Mouse (Mus musculus) heart, adult 8-10 months (tissue): ENCODE data around the gene Lef1. TPM values are rescaled to one million over a fixed set of nuclear protein-coding genes. Genes with fewer than 3 reads are reported as not detected.

ENCODE experiments used
- DNase-seq: peaks from one replicate; pipeline ENCODE4 v3.0.0; 2022; ENCODE audit warnings: low spot score
- total RNA-seq, 4 experiments: library from RNA; stranded (reverse); gene quantifications; 2 replicates each; pipeline ENCODE4 v1.2.4; 2022

Lef1 gene
- total RNA-seq, 4 experiments from 2014 or later: 0.14 to 0.31 (median 0.26) TPM; not detected in 1

- no peak for DNase-seq
Observed at GRCm38 (mm10) chr3:131190239-131190638, 80.0 kb downstream of the Lef1 start.

GRCm38 (mm10) chr3:131190671-131191367, 80.5 kb downstream of the Lef1 start:
- no peak for DNase-seq

GRCm38 (mm10) chr3:131191454-131191853, 81.2 kb downstream of the Lef1 start:
- no peak for DNase-seq

GRCm38 (mm10) chr3:131196050-131196449, 85.8 kb downstream of the Lef1 start:
- DNase-seq: no peak

GRCm38 (mm10) chr3:131196507-131197019, 86.3 kb downstream of the Lef1 start:
- DNase-seq: no peak

GRCm38 (mm10) chr3:131198991-131199390, 88.7 kb downstream of the Lef1 start:
- DNase-seq: no peak

- DNase-seq: no peak
Observed at GRCm38 (mm10) chr3:131199590-131200288, 89.5 kb downstream of the Lef1 start.

GRCm38 (mm10) chr3:131202311-131202710, 92.0 kb downstream of the Lef1 start:
- no peak for DNase-seq

- DNase-seq: no peak
Observed at GRCm38 (mm10) chr3:131207846-131208245, 97.6 kb downstream of the Lef1 start.

- no peak for DNase-seq
Observed at GRCm38 (mm10) chr3:131208265-131208891, 98.1 kb downstream of the Lef1 start.

GRCm38 (mm10) chr3:131212200-131212599, 101.9 kb downstream of the Lef1 start:
- DNase-seq: no peak

- no peak for DNase-seq
Observed at GRCm38 (mm10) chr3:131214060-131214658, 103.9 kb downstream of the Lef1 start.

- DNase-seq: no peak
Observed at GRCm38 (mm10) chr3:131214841-131215240, 104.6 kb downstream of the Lef1 start.

GRCm38 (mm10) chr3:131218636-131219390, 108.5 kb downstream of the Lef1 start:
- DNase-seq: no peak

- no peak for DNase-seq
Observed at GRCm38 (mm10) chr3:131228083-131228482, 117.8 kb downstream of the Lef1 start.

GRCm38 (mm10) chr3:131237061-131237460, 126.8 kb downstream of the Lef1 start:
- DNase-seq: no peak

GRCm38 (mm10) chr3:131237785-131238633, 127.7 kb downstream of the Lef1 start:
- DNase-seq: peak; percentile 57

- DNase-seq: peak; percentile 57
Observed at GRCm38 (mm10) chr3:131245766-131246578, 135.7 kb downstream of the Lef1 start.

GRCm38 (mm10) chr3:131246579-131247046, 136.3 kb downstream of the Lef1 start:
- peak; percentile 59 for DNase-seq
